Mouse (Mus musculus) spleen, adult 2 months (tissue): ENCODE measurements around the gene Pcnx2.

Source experiments
- CTCF ChIP-seq: fragments of 200-500 bp; IDR thresholded peaks from 2 replicates; pipeline ENCODE4 v1.5.1; 2011; ENCODE audit warnings: mild to moderate bottlenecking, inconsistent platforms; ENCODE audit not compliant: insufficient read depth, insufficient read length, insufficient replicate concordance; ENCODE audit errors: extremely low read depth
- POLR2A ChIP-seq: fragments of 200-500 bp; IDR thresholded peaks from 2 replicates; pipeline ENCODE4 v1.6.1; 2011; ENCODE audit warnings: low read depth, low read length, inconsistent platforms

GRCm38 (mm10) chr8:125911229-125911580 lies 13.1 kb upstream of the Pcnx2 start:
- TF ChIP-seq CTCF (no peak), POLR2A (no peak)
